Mouse (Mus musculus) midbrain, embryonic 13.5 days (tissue): ENCODE measurements around the gene Gm12355. TPM values are rescaled to one million over a fixed set of nuclear protein-coding genes. Genes with fewer than 3 reads are reported as not detected.

Source experiments
- polyA plus RNA-seq: library from polyadenylated mRNA; unstranded; fragments of >200 nt; fragmentation: Nextera tagmentation; extraction: Ambion mirVana; gene quantifications from 2 replicates; pipeline ENCODE4 v1.2.1, GENCODE M21; 2015

Gene Gm12355
- polyA plus RNA-seq, 1 experiment from 2014 or later = 0.90 TPM

Other genes with a start within 250 kb of the Gm12355 start
- 0.23 and 0.28 TPM in 2 replicates for gene Tcap, start 241.8 kb downstream of the Gm12355 start, polyA plus RNA-seq
- gene Pnmt, start 239.2 kb downstream of the Gm12355 start, polyA plus RNA-seq = 0.23 TPM in 1 of 2 replicates, not detected in the other
- gene Pgap3, start 225.2 kb downstream of the Gm12355 start, polyA plus RNA-seq = 9.2 and 10.7 TPM in 2 replicates
- gene Erbb2, start 213.2 kb downstream of the Gm12355 start, polyA plus RNA-seq = 7.1 and 7.6 TPM in 2 replicates
- 231 and 239 TPM in 2 replicates for gene Mien1, start 186.7 kb downstream of the Gm12355 start, polyA plus RNA-seq
- gene Grb7, start 179.3 kb downstream of the Gm12355 start, polyA plus RNA-seq = 0.21 and 0.24 TPM in 2 replicates
- 0.36 TPM in 1 of 2 replicates, not detected in the other for gene Ikzf3, start 79.6 kb downstream of the Gm12355 start, polyA plus RNA-seq
- 0.12 TPM in 1 of 2 replicates, not detected in the other for gene Zpbp2, start 74.6 kb downstream of the Gm12355 start, polyA plus RNA-seq
- gene Ormdl3, start 38.3 kb downstream of the Gm12355 start, polyA plus RNA-seq = 87.0 and 97.3 TPM in 2 replicates
- gene Lrrc3c, start 27.4 kb downstream of the Gm12355 start, polyA plus RNA-seq = not detected in 2 replicates
- gene Gsdma3, start 699 bp upstream of the Gm12355 start, polyA plus RNA-seq = not detected in 2 replicates
- not detected in 2 replicates for gene Gsdma2, start 21.1 kb upstream of the Gm12355 start, polyA plus RNA-seq
- not detected in 2 replicates for gene Gsdma, start 38.7 kb upstream of the Gm12355 start, polyA plus RNA-seq
- 174 and 190 TPM in 2 replicates for gene Psmd3, start 56.9 kb upstream of the Gm12355 start, polyA plus RNA-seq
- gene Csf3, start 75.6 kb upstream of the Gm12355 start, polyA plus RNA-seq = not detected in 2 replicates
- gene Med24, start 103.8 kb upstream of the Gm12355 start, polyA plus RNA-seq = 83.5 and 90.3 TPM in 2 replicates
- gene Thra, start 115.0 kb upstream of the Gm12355 start, polyA plus RNA-seq = 99.6 and 106 TPM in 2 replicates
- 1.2 and 1.9 TPM in 2 replicates for gene Nr1d1, start 149.7 kb upstream of the Gm12355 start, polyA plus RNA-seq
- 34.2 and 34.5 TPM in 2 replicates for gene Msl1, start 169.9 kb upstream of the Gm12355 start, polyA plus RNA-seq
- 52.6 and 57.6 TPM in 2 replicates for gene Casc3, start 179.2 kb upstream of the Gm12355 start, polyA plus RNA-seq
- 4.7 and 5.8 TPM in 2 replicates for gene Rapgefl1, start 211.1 kb upstream of the Gm12355 start, polyA plus RNA-seq
- 4.9 and 5.2 TPM in 2 replicates for gene Wipf2, start 238.0 kb upstream of the Gm12355 start, polyA plus RNA-seq